Mouse (Mus musculus): ENCODE data around the gene V1rd19. TPM values are rescaled to one million over a fixed set of nuclear protein-coding genes. Genes with fewer than 3 reads are reported as not detected.
"Not testable (repeated sequence)": the region's sequence is repeated elsewhere in the genome, so short reads cannot be mapped to it uniquely, and the experiment has no call there.

Gene V1rd19
- total RNA-seq (2012; rRNA removed): not detected in 2 replicates

- H3K9ac ChIP-seq (ENCODE audit: insufficient read depth, low read depth, low read length, poor library complexity, severe bottlenecking): no peak within 1 kb of the TSS
- H3K36me3 ChIP-seq (ENCODE audit: control insufficient read depth, insufficient read depth, low read length, poor library complexity, severe bottlenecking): no peaks in the 10 kb centered on the region
- H3K4me1 ChIP-seq (ENCODE audit: control insufficient read depth in 2 of 2, insufficient read depth in 2 of 2, low read length in 2 of 2, poor library complexity in 1 of 2): no peaks in the 10 kb centered on the region
- no peak within 1 kb of the TSS for H3K27ac ChIP-seq (ENCODE audit: insufficient read depth, low read depth, low read length, poor library complexity, severe bottlenecking)
- in situ Hi-C loops (cut with MboI; ENCODE audit: low sequenced_read_pairs in 2 of 2, unreplicated experiment in 2 of 2): no loop called here
- H3K4me3 ChIP-seq (ENCODE audit: insufficient read depth in 1 of 2, low read depth in 1 of 2, low read length in 2 of 2, poor library complexity in 1 of 2, severe bottlenecking in 1 of 2): no peak within 1 kb of the TSS
- no peak for DNase-seq (ENCODE audit: low read depth, low spot score)
- no peak for TF ChIP-seq MAFK (IDR thresholded peaks at IDR 0.05; ENCODE audit: insufficient read depth, low read depth, low read length)
- TF ChIP-seq CHD2 (IDR thresholded peaks at IDR 0.05; ENCODE audit: low read depth, low read length): no peak
- TF ChIP-seq ZC3H11A (IDR thresholded peaks at IDR 0.05; ENCODE audit: borderline replicate concordance, low read depth, low read length): no peak
- no peak for TF ChIP-seq ZNF384 (IDR thresholded peaks at IDR 0.05; ENCODE audit: low read depth, low read length)
- no peak for TF ChIP-seq HCFC1 (IDR thresholded peaks at IDR 0.05; ENCODE audit: borderline replicate concordance, insufficient read depth, low read length)
- H3K9me3 ChIP-seq (ENCODE audit: control insufficient read depth, insufficient read depth, low read depth, low read length): no peaks in the 10 kb centered on the region
These were observed at the start of gene V1rd19 for GRCm38 (mm10) chr7:24001391-24001790. TSS of gene V1rd19 (plus strand) at chr7:24001691.

- not testable (repeated sequence) for H3K9ac ChIP-seq (ENCODE audit: insufficient read depth, low read depth, low read length, poor library complexity, severe bottlenecking); H3K4me1 ChIP-seq (ENCODE audit: control insufficient read depth in 2 of 2, insufficient read depth in 2 of 2, low read length in 2 of 2, poor library complexity in 1 of 2); H3K9me3 ChIP-seq (ENCODE audit: control insufficient read depth, insufficient read depth, low read depth, low read length); H3K27ac ChIP-seq (ENCODE audit: insufficient read depth, low read depth, low read length, poor library complexity, severe bottlenecking); H3K36me3 ChIP-seq (ENCODE audit: control insufficient read depth, insufficient read depth, low read length, poor library complexity, severe bottlenecking); DNase-seq (ENCODE audit: low read depth, low spot score); H3K4me3 ChIP-seq (ENCODE audit: insufficient read depth in 1 of 2, low read depth in 1 of 2, low read length in 2 of 2, poor library complexity in 1 of 2, severe bottlenecking in 1 of 2)
- in situ Hi-C loops (cut with MboI; ENCODE audit: low sequenced_read_pairs in 2 of 2, unreplicated experiment in 2 of 2): loop anchor here (25.0 kb wide), 1 partner anchor 394 kb away; the partner anchor contains the start of gene Kcnn4 (in 2 of the 2)
These were observed 33.4 kb upstream of the V1rd19 start for GRCm38 (mm10) chr7:23968044-23968443.

- DNase-seq (ENCODE audit: low read depth, low spot score); H3K4me3 ChIP-seq (ENCODE audit: insufficient read depth in 1 of 2, low read depth in 1 of 2, low read length in 2 of 2, poor library complexity in 1 of 2, severe bottlenecking in 1 of 2); H3K9ac ChIP-seq (ENCODE audit: insufficient read depth, low read depth, low read length, poor library complexity, severe bottlenecking); H3K27ac ChIP-seq (ENCODE audit: insufficient read depth, low read depth, low read length, poor library complexity, severe bottlenecking); H3K4me1 ChIP-seq (ENCODE audit: control insufficient read depth in 2 of 2, insufficient read depth in 2 of 2, low read length in 2 of 2, poor library complexity in 1 of 2); H3K36me3 ChIP-seq (ENCODE audit: control insufficient read depth, insufficient read depth, low read length, poor library complexity, severe bottlenecking); H3K9me3 ChIP-seq (ENCODE audit: control insufficient read depth, insufficient read depth, low read depth, low read length): not testable (repeated sequence)
- in situ Hi-C loops (cut with MboI; ENCODE audit: low sequenced_read_pairs in 2 of 2, unreplicated experiment in 2 of 2): loop anchor here (25.0 kb wide), 1 partner anchor 388 kb away; the partner anchor contains the start of gene Kcnn4 (in 2 of the 2)
These were observed 27.2 kb upstream of the V1rd19 start, which contains the start of gene Vmn1r181 for GRCm38 (mm10) chr7:23974315-23974714. TSS of gene Vmn1r181 (plus strand) at chr7:23974615.

GRCm38 (mm10) chr7:24052660-24053304 lies 51.3 kb downstream of the V1rd19 start, which contains the start of gene Vmn1r183:
TSS of gene Vmn1r183 (plus strand) at chr7:24053254.
- Histone ChIP-seq H3K36me3 (ENCODE audit: control insufficient read depth, insufficient read depth, low read length, poor library complexity, severe bottlenecking) (no peaks in the 10 kb centered on the region), H3K4me1 (ENCODE audit: control insufficient read depth in 2 of 2, insufficient read depth in 2 of 2, low read length in 2 of 2, poor library complexity in 1 of 2) (no peaks in the 10 kb centered on the region), H3K4me3 (ENCODE audit: insufficient read depth in 1 of 2, low read depth in 1 of 2, low read length in 2 of 2, poor library complexity in 1 of 2, severe bottlenecking in 1 of 2) (no peak within 1 kb of the TSS), H3K27ac (ENCODE audit: insufficient read depth, low read depth, low read length, poor library complexity, severe bottlenecking) (no peak within 1 kb of the TSS), H3K9ac (ENCODE audit: insufficient read depth, low read depth, low read length, poor library complexity, severe bottlenecking) (no peak within 1 kb of the TSS), H3K9me3 (ENCODE audit: control insufficient read depth, insufficient read depth, low read depth, low read length) (no peaks in the 10 kb centered on the region)
- DNase-seq (ENCODE audit: low read depth, low spot score): no peak
- in situ Hi-C loops (cut with MboI; ENCODE audit: low sequenced_read_pairs in 2 of 2, unreplicated experiment in 2 of 2): no loop called here
- TF ChIP-seq HCFC1 (IDR thresholded peaks at IDR 0.05; ENCODE audit: borderline replicate concordance, insufficient read depth, low read length): no peak
- no peak for TF ChIP-seq ZC3H11A (IDR thresholded peaks at IDR 0.05; ENCODE audit: borderline replicate concordance, low read depth, low read length)
- TF ChIP-seq ZNF384 (IDR thresholded peaks at IDR 0.05; ENCODE audit: low read depth, low read length): no peak
- TF ChIP-seq CHD2 (IDR thresholded peaks at IDR 0.05; ENCODE audit: low read depth, low read length): no peak
- no peak for TF ChIP-seq MAFK (IDR thresholded peaks at IDR 0.05; ENCODE audit: insufficient read depth, low read depth, low read length)

Other genes starting within 250 kb of the V1rd19 start
- gene Vmn1r174, start 249.4 kb upstream of the V1rd19 start, total RNA-seq (2012; rRNA removed): not detected in 2 replicates
- not detected in 2 replicates for gene Vmn1r175, start 191.0 kb upstream of the V1rd19 start, total RNA-seq (2012; rRNA removed)
- gene Vmn1r176, start 164.3 kb upstream of the V1rd19 start, total RNA-seq (2012; rRNA removed): not detected in 2 replicates
- not detected in 2 replicates for gene Vmn1r177, start 135.2 kb upstream of the V1rd19 start, total RNA-seq (2012; rRNA removed)
- gene Vmn1r178, start 109.7 kb upstream of the V1rd19 start, total RNA-seq (2012; rRNA removed): not detected in 2 replicates
- gene Vmn1r179, start 74.7 kb upstream of the V1rd19 start, total RNA-seq (2012; rRNA removed): not detected in 2 replicates
- not detected in 2 replicates for gene Vmn1r180, start 51.1 kb upstream of the V1rd19 start, total RNA-seq (2012; rRNA removed)
- gene Vmn1r181, start 27.1 kb upstream of the V1rd19 start, total RNA-seq (2012; rRNA removed): not detected in 2 replicates
- not detected in 2 replicates for gene Vmn1r183, start 51.6 kb downstream of the V1rd19 start, total RNA-seq (2012; rRNA removed)
- gene Zfp180, start 80.2 kb downstream of the V1rd19 start, total RNA-seq (2012; rRNA removed): 17.8 and 22.0 TPM in 2 replicates
- gene Zfp112, start 110.6 kb downstream of the V1rd19 start, total RNA-seq (2012; rRNA removed): 0.90 and 0.98 TPM in 2 replicates
- gene Zfp235, start 132.5 kb downstream of the V1rd19 start, total RNA-seq (2012; rRNA removed): 4.7 and 4.8 TPM in 2 replicates
- gene Zfp114, start 173.4 kb downstream of the V1rd19 start, total RNA-seq (2012; rRNA removed): 2.9 and 3.0 TPM in 2 replicates
- gene Zfp111, start 209.8 kb downstream of the V1rd19 start, total RNA-seq (2012; rRNA removed): 7.8 and 8.5 TPM in 2 replicates
- 4.5 and 6.7 TPM in 2 replicates for gene Zfp109, start 235.9 kb downstream of the V1rd19 start, total RNA-seq (2012; rRNA removed)

All from ES-E14 (cell line).